Mouse (Mus musculus) spleen, adult 10 weeks (tissue): ENCODE measurements around the gene Zc3h15. TPM values are rescaled to one million over a fixed set of nuclear protein-coding genes. Genes with fewer than 3 reads are reported as not detected.

Experiments
- polyA plus RNA-seq: library from polyadenylated mRNA; stranded (reverse); fragments of 350-450 nt; fragmentation: Illumina TruSeq; extraction: RNeasy Lipid Tissue Mini Kit (QIAGEN cat#74804); gene quantifications from one replicate; pipeline ENCODE4 v1.2.3, GENCODE M21; 2015; ENCODE audit warnings: low replicate concordance; ENCODE audit not compliant: insufficient read depth

The Zc3h15 gene
- polyA plus RNA-seq: 168 TPM

DNA sequence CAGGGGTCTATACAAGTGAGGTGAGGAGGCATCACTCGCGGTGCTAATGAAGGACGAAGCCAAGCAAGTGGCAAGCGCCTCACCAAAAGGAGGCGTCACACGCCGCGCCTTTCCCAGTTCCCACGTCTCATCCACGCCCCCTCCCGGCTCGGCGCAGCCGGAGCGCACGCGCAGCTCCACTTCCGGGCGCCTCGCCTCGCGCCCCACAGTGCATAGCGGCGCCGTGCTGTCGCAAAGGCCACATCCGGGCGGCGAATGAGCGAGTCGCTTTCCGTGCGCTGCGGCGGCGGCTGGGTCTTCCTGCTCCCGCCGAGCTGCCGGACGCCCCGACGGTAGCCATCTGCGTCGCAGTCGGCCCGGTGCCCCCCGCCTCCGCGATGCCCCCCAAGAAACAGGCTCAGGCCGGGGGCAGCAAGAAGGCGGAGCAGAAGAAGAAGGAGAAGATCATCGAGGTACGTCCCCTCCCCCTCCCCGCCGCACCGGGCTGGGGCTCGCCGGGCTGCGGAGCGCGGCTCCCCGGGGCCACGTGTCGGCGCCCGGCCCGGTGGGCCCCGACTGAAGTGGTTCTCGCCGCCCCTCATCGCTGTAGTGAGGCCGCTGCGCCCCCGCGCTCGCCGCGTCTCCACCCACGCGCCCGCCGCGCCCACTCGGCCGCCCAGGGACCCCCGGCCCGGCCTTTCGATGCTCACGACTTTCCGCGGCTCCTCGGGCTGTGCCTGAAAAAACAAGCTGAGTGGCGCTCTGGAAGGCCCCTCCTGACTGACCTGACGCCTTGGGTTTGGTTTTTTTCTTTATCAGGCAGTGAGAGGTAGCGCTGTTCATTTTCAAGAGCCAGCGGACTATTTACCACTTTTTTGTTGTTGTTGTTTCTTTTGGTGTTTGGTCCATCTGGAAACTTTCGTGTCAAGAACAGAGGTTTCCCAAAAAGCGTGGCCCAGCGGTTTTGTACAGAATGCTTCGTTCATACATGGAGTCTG is at the start of gene Zc3h15:
TSS of gene Zc3h15 (plus strand) at position 160 of the 977 bp plus-strand sequence.

Other genes starting within 250 kb of the Zc3h15 start
- gene Itgav, start 80.0 kb downstream of the Zc3h15 start, polyA plus RNA-seq: 38.3 TPM
- gene Fam171b, start 168.2 kb downstream of the Zc3h15 start, polyA plus RNA-seq: 1.6 TPM